Mouse (Mus musculus): ENCODE results near the gene Gm28047. TPM values are rescaled to one million over a fixed set of nuclear protein-coding genes. Genes with fewer than 3 reads are reported as not detected.

Gene Gm28047
- polyA plus RNA-seq, 2 experiments, result not detected

- H3K4me1 ChIP-seq (replicated peaks; ENCODE audit: control insufficient read depth in 2 of 2, insufficient read depth in 2 of 2, low read length in 1 of 2), result no peaks in the 10 kb centered on the region
- DNase-seq (ENCODE audit: low read depth in 3 of 3, low spot score in 3 of 3) (no peak), ATAC-seq (ENCODE audit: insufficient read depth) (no peak)
- no peak overlapping the region for H3K4me2 ChIP-seq (ENCODE audit: low read depth)
- TF ChIP-seq EP300 (IDR thresholded peaks at IDR 0.05; ENCODE audit: low read depth) (no peak), CTCF (IDR thresholded peaks at IDR 0.05; ENCODE audit: low read depth) (no peak)
- H3K9ac ChIP-seq (replicated peaks), result no peak overlapping the region
- WGBS (ENCODE audit: insufficient replicate concordance), result 78% methylated on average over 8 of the region's 8 CpGs
- H3K9me3 ChIP-seq (ENCODE audit: control insufficient read depth, low read length), result no peaks in the 10 kb centered on the region
- no peaks in the 10 kb centered on the region for H3K27me3 ChIP-seq (ENCODE audit: control insufficient read depth, insufficient read depth, low read length)
- H3K4me3 ChIP-seq (ENCODE audit: insufficient read depth in 1 of 2, low read depth in 2 of 2, low read length in 2 of 2), result no peak overlapping the region
- H3K36me3 ChIP-seq (replicated peaks; ENCODE audit: control insufficient read depth, insufficient read depth, low read depth), result no peaks in the 10 kb centered on the region
- no peak overlapping the region for H3K27ac ChIP-seq
Observed at GRCm38 (mm10) chr15:102589826-102590225, 35.0 kb downstream of the Gm28047 start.

- Histone ChIP-seq H3K4me3 (ENCODE audit: insufficient read depth in 1 of 2, low read depth in 2 of 2, low read length in 2 of 2) (no peak overlapping the region), H3K9me3 (ENCODE audit: control insufficient read depth, low read length) (no peaks in the 10 kb centered on the region), H3K4me2 (ENCODE audit: low read depth) (no peak overlapping the region), H3K9ac (replicated peaks) (no peak overlapping the region), H3K27me3 (ENCODE audit: control insufficient read depth, insufficient read depth, low read length) (no peaks in the 10 kb centered on the region), H3K27ac (no peak overlapping the region), H3K36me3 (replicated peaks; ENCODE audit: control insufficient read depth, insufficient read depth, low read depth) (no peaks in the 10 kb centered on the region), H3K4me1 (replicated peaks; ENCODE audit: control insufficient read depth in 2 of 2, insufficient read depth in 2 of 2, low read length in 1 of 2) (no peaks in the 10 kb centered on the region)
- ATAC-seq (ENCODE audit: insufficient read depth), result no peak
- TF ChIP-seq CTCF (IDR thresholded peaks at IDR 0.05; ENCODE audit: low read depth) (no peak), EP300 (IDR thresholded peaks at IDR 0.05; ENCODE audit: low read depth) (no peak)
- no peak for DNase-seq (ENCODE audit: low read depth in 3 of 3, low spot score in 3 of 3)
- WGBS (ENCODE audit: insufficient replicate concordance), result 76% methylated on average over 5 of the region's 5 CpGs
Observed at GRCm38 (mm10) chr15:102585501-102585900, 39.4 kb downstream of the Gm28047 start.

GRCm38 (mm10) chr15:102583708-102584383 is 41.0 kb downstream of the Gm28047 start:
- Histone ChIP-seq H3K27me3 (ENCODE audit: control insufficient read depth, insufficient read depth, low read length) (no peaks in the 10 kb centered on the region), H3K4me2 (ENCODE audit: low read depth) (no peak overlapping the region), H3K4me1 (replicated peaks; ENCODE audit: control insufficient read depth in 2 of 2, insufficient read depth in 2 of 2, low read length in 1 of 2) (no peaks in the 10 kb centered on the region), H3K36me3 (replicated peaks; ENCODE audit: control insufficient read depth, insufficient read depth, low read depth) (no peaks in the 10 kb centered on the region), H3K9ac (replicated peaks) (no peak overlapping the region), H3K4me3 (ENCODE audit: insufficient read depth in 1 of 2, low read depth in 2 of 2, low read length in 2 of 2) (no peak overlapping the region), H3K9me3 (ENCODE audit: control insufficient read depth, low read length) (no peaks in the 10 kb centered on the region), H3K27ac (no peak overlapping the region)
- TF ChIP-seq CTCF (IDR thresholded peaks at IDR 0.05; ENCODE audit: low read depth), result no peak
- no peak for TF ChIP-seq EP300 (IDR thresholded peaks at IDR 0.05; ENCODE audit: low read depth)
- ATAC-seq (ENCODE audit: insufficient read depth), result no peak
- 66% methylated on average over 8 of the region's 8 CpGs for WGBS (ENCODE audit: insufficient replicate concordance)
- DNase-seq (ENCODE audit: low read depth in 3 of 3, low spot score in 3 of 3), result no peak

- Histone ChIP-seq H3K4me3 (ENCODE audit: insufficient read depth in 1 of 2, low read depth in 2 of 2, low read length in 2 of 2) (no peak overlapping the region), H3K9me3 (ENCODE audit: control insufficient read depth, low read length) (no peaks in the 10 kb centered on the region), H3K4me2 (ENCODE audit: low read depth) (no peak overlapping the region), H3K27ac (no peak overlapping the region), H3K36me3 (replicated peaks; ENCODE audit: control insufficient read depth, insufficient read depth, low read depth) (no peaks in the 10 kb centered on the region), H3K9ac (replicated peaks) (no peak overlapping the region), H3K27me3 (ENCODE audit: control insufficient read depth, insufficient read depth, low read length) (no peaks in the 10 kb centered on the region), H3K4me1 (replicated peaks; ENCODE audit: control insufficient read depth in 2 of 2, insufficient read depth in 2 of 2, low read length in 1 of 2) (no peaks in the 10 kb centered on the region)
- DNase-seq (ENCODE audit: low read depth in 3 of 3, low spot score in 3 of 3) (no peak), ATAC-seq (ENCODE audit: insufficient read depth) (no peak)
- 39% methylated on average over 1 of the region's 1 CpGs for WGBS (ENCODE audit: insufficient replicate concordance)
- TF ChIP-seq CTCF (IDR thresholded peaks at IDR 0.05; ENCODE audit: low read depth) (no peak), EP300 (IDR thresholded peaks at IDR 0.05; ENCODE audit: low read depth) (no peak)
Observed at GRCm38 (mm10) chr15:102581205-102581604, 43.7 kb downstream of the Gm28047 start.

- Histone ChIP-seq H3K9me3 (ENCODE audit: control insufficient read depth, low read length) (no peaks in the 10 kb centered on the region), H3K4me3 (ENCODE audit: insufficient read depth in 1 of 2, low read depth in 2 of 2, low read length in 2 of 2) (no peak overlapping the region), H3K9ac (replicated peaks) (no peak overlapping the region), H3K4me2 (ENCODE audit: low read depth) (no peak overlapping the region), H3K27ac (no peak overlapping the region), H3K36me3 (replicated peaks; ENCODE audit: control insufficient read depth, insufficient read depth, low read depth) (no peaks in the 10 kb centered on the region), H3K27me3 (ENCODE audit: control insufficient read depth, insufficient read depth, low read length) (no peaks in the 10 kb centered on the region), H3K4me1 (replicated peaks; ENCODE audit: control insufficient read depth in 2 of 2, insufficient read depth in 2 of 2, low read length in 1 of 2) (no peaks in the 10 kb centered on the region)
- WGBS (ENCODE audit: insufficient replicate concordance), result 74% methylated on average over 2 of the region's 2 CpGs
- no peak for DNase-seq (ENCODE audit: low read depth in 3 of 3, low spot score in 3 of 3)
- ATAC-seq (ENCODE audit: insufficient read depth), result no peak
- TF ChIP-seq EP300 (IDR thresholded peaks at IDR 0.05; ENCODE audit: low read depth) (no peak), CTCF (IDR thresholded peaks at IDR 0.05; ENCODE audit: low read depth) (no peak)
Observed at GRCm38 (mm10) chr15:102578351-102578750, 46.5 kb downstream of the Gm28047 start.
